Mouse (Mus musculus) small intestine, adult 10 weeks (tissue): Measurements from ENCODE around the gene Lrrc59. TPM values are rescaled to one million over a fixed set of nuclear protein-coding genes. Genes with fewer than 3 reads are reported as not detected.

Experiments used
- polyA plus RNA-seq: library from polyadenylated mRNA; stranded (reverse); fragments of 350-450 nt; fragmentation: Illumina TruSeq; extraction: RNeasy Lipid Tissue Mini Kit (QIAGEN cat#74804); gene quantifications from one replicate; pipeline ENCODE4 v1.2.3, GENCODE M21; 2014; ENCODE audit warnings: low replicate concordance

Gene Lrrc59
- polyA plus RNA-seq = 150 TPM

GRCm38 (mm10) chr11:94629199-94629883 lies at the start of gene Lrrc59:
TSS of gene Lrrc59 (plus strand) at chr11:94629767.

GRCm38 (mm10) chr11:94601321-94602281 lies 28.0 kb upstream of the Lrrc59 start, which contains the start of gene Acsf2:
TSS of gene Acsf2 (minus strand) at chr11:94601871.

GRCm38 (mm10) chr11:94653663-94654436 lies 24.3 kb downstream of the Lrrc59 start, which contains the start of the genes Mrpl27 and Eme1:
TSS of gene Mrpl27 (plus strand) at chr11:94653767.
TSS of gene Eme1 (minus strand) at chr11:94653964.

GRCm38 (mm10) chr11:94676754-94677606 lies 47.4 kb downstream of the Lrrc59 start, which contains the start of gene Xylt2:
TSS of gene Xylt2 (minus strand) at chr11:94677515.

Other genes with a start within 250 kb of the Lrrc59 start
- 7.3 TPM for gene Abcc3, start 236.8 kb upstream of the Lrrc59 start, polyA plus RNA-seq
- not detected for gene Cacna1g, start 155.6 kb upstream of the Lrrc59 start, polyA plus RNA-seq
- not detected for gene Spata20, start 143.6 kb upstream of the Lrrc59 start, polyA plus RNA-seq
- 0.22 TPM for gene Epn3, start 129.8 kb upstream of the Lrrc59 start, polyA plus RNA-seq
- gene Mycbpap, start 108.0 kb upstream of the Lrrc59 start, polyA plus RNA-seq = 1.2 TPM
- 7.1 TPM for gene Rsad1, start 80.5 kb upstream of the Lrrc59 start, polyA plus RNA-seq
- not detected for gene Chad, start 64.7 kb upstream of the Lrrc59 start, polyA plus RNA-seq
- 34.1 TPM for gene Acsf2, start 27.9 kb upstream of the Lrrc59 start, polyA plus RNA-seq
- 17.1 TPM for gene Mrpl27, start 24.0 kb downstream of the Lrrc59 start, polyA plus RNA-seq
- gene Eme1, start 24.2 kb downstream of the Lrrc59 start, polyA plus RNA-seq = not detected
- not detected for gene Xylt2, start 47.7 kb downstream of the Lrrc59 start, polyA plus RNA-seq
- gene Gm11541, start 74.7 kb downstream of the Lrrc59 start, polyA plus RNA-seq = not detected
- gene Cdc34b, start 112.0 kb downstream of the Lrrc59 start, polyA plus RNA-seq = not detected
- gene Tmem92, start 152.9 kb downstream of the Lrrc59 start, polyA plus RNA-seq = not detected